Mouse (Mus musculus) lung, embryonic 14.5 days (tissue): ENCODE measurements around the gene Smim11. TPM values are rescaled to one million over a fixed set of nuclear protein-coding genes. Genes with fewer than 3 reads are reported as not detected.

Experiments used
- ATAC-seq: fragments of 200-750 bp; cut with Nextera tagmentation; 2 replicates; pipeline ENCODE4 v1.8.0; 2017; ENCODE audit warnings: mild to moderate bottlenecking, moderate TSS enrichment, moderate library complexity; ENCODE audit not compliant: insufficient read depth
- DNase-seq: peaks from one replicate; pipeline ENCODE4 v3.0.0-alpha.2; 2015
- H3K27ac ChIP-seq: fragments of 300-500 bp; sonication (generic); 2 replicates; pipeline ENCODE4 v1.5.1; 2014; ENCODE audit warnings: low read depth, mild to moderate bottlenecking, moderate library complexity
- H3K27me3 ChIP-seq: fragments of 300-500 bp; sonication (generic); 2 replicates; pipeline ENCODE4 v1.6.1; 2014; ENCODE audit warnings: low read length, control low read depth; ENCODE audit not compliant: insufficient read depth
- H3K36me3 ChIP-seq: fragments of 300-500 bp; sonication (generic); 2 replicates; pipeline ENCODE4 v1.6.1; 2014; ENCODE audit warnings: control low read depth; ENCODE audit not compliant: insufficient read depth
- H3K4me1 ChIP-seq: fragments of 300-500 bp; sonication (generic); 2 replicates; pipeline ENCODE4 v1.6.1; 2014; ENCODE audit warnings: antibody characterized with exemption, control low read depth; ENCODE audit not compliant: insufficient read depth
- H3K4me2 ChIP-seq: fragments of 300-500 bp; sonication (generic); 2 replicates; pipeline ENCODE4 v1.6.1; 2014; ENCODE audit warnings: mild to moderate bottlenecking
- H3K4me3 ChIP-seq: fragments of 300-500 bp; sonication (generic); 2 replicates; pipeline ENCODE4 v1.5.1; 2014; ENCODE audit warnings: low read depth, low read length
- H3K9ac ChIP-seq: fragments of 300-500 bp; sonication (generic); 2 replicates; pipeline ENCODE4 v1.6.1; 2014
- H3K9me3 ChIP-seq: fragments of 300-500 bp; sonication (generic); 2 replicates; pipeline ENCODE4 v1.6.1; 2016; ENCODE audit warnings: low read depth, low read length, control low read depth
- CTCF ChIP-seq: IDR thresholded peaks from 2 replicates; pipeline ENCODE4 v1.5.1; 2016; ENCODE audit warnings: antibody characterized with exemption, low read depth
- WGBS: fragments of 180-500 bp; shearing (Covaris S2); extraction: QIAGEN DNeasy Blood & Tissue Kit; methylation state at CpG from one replicate; pipeline ENCODE4 v1.1.7; 2014; 5-methylcytosine and 5-hydroxymethylcytosine counted together
- polyA plus RNA-seq: library from polyadenylated mRNA; unstranded; fragments of >200 nt; fragmentation: Nextera tagmentation; extraction: Ambion mirVana; gene quantifications from 2 replicates; pipeline ENCODE4 v1.2.1, GENCODE M21; 2014

The Smim11 gene
- polyA plus RNA-seq, 1 experiment from 2014 or later: 134 TPM

DNA sequence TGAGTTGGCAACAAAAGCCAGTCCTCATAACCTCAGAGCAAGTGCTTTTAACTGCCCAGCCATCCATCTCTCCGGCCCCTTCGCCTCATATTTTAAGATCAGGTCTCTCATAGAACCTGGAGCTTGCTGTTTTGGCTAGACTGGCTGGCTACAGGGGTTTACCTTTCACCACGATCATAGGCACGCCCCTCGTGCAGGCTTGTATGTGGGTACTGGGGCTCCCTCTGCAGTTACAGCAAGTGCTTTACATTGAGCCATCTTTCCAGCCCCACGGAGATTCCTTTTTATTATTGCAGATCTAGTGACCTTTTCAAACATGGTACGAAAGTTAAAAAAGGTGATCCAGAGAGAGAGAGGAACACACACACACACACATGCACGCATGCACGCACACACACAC is 33.5 kb downstream of the Smim11 start:
- no peaks in the 10 kb centered on the region for H3K36me3 ChIP-seq
- no peak overlapping the region for H3K4me2 ChIP-seq
- H3K9ac ChIP-seq: no peak overlapping the region
- DNase-seq (peak; percentile 34), ATAC-seq (no peak)
- no peak overlapping the region for H3K4me3 ChIP-seq
- H3K4me1 ChIP-seq: no peaks in the 10 kb centered on the region
- peak; percentile 35 for TF ChIP-seq CTCF
- peaks cover 4% of the 10 kb centered on the region; the same call in 1 of the 2 replicates for H3K27me3 ChIP-seq
- H3K27ac ChIP-seq: no peak overlapping the region
- H3K9me3 ChIP-seq: no peaks in the 10 kb centered on the region
- 59% methylated on average over 9 of the region's 9 CpGs for WGBS

DNA sequence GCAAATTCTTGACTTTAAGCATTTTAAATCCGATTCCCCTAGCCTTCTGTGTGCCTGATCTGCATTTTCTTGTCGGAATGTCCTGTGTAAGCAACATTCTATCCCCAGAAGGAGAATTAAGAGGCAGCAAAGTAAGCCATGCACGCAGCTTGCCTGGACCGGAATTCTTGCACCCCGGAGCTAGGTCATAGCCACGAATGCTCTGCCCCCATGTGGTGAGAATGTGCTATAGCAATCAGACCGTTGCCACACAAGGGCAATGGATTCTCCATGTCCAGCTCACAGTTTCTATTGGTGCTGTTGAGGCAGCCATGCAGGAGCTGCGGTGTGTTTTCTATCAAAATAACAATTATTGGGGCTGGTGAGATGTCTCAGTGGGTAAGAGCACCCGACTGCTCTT is 35.2 kb downstream of the Smim11 start:
- H3K9ac ChIP-seq: no peak overlapping the region
- peak; percentile 97 for DNase-seq
- no peaks in the 10 kb centered on the region for H3K36me3 ChIP-seq
- ATAC-seq: peak; percentile 65
- H3K27ac ChIP-seq: no peak overlapping the region
- H3K4me2 ChIP-seq: 0 out of 2 replicates have a peak overlapping the region, but pooled peaks have one; percentile 2
- H3K4me3 ChIP-seq: no peak overlapping the region
- no peaks in the 10 kb centered on the region for H3K9me3 ChIP-seq
- peak; percentile 97 for TF ChIP-seq CTCF
- H3K27me3 ChIP-seq: peaks cover 4% of the 10 kb centered on the region; the same call in 1 of the 2 replicates
- WGBS: 3% methylated on average over 9 of the region's 9 CpGs
- no peaks in the 10 kb centered on the region for H3K4me1 ChIP-seq

- no peak overlapping the region for H3K4me3 ChIP-seq
- peaks cover 4% of the 10 kb centered on the region; the same call in 1 of the 2 replicates for H3K27me3 ChIP-seq
- peak; percentile 76 for ATAC-seq
- peak overlapping the region; percentile 48 for H3K4me2 ChIP-seq
- no peaks in the 10 kb centered on the region for H3K36me3 ChIP-seq
- peak; percentile 92 for DNase-seq
- H3K9ac ChIP-seq: no peak overlapping the region
- H3K27ac ChIP-seq: no peak overlapping the region
- peak; percentile 84 for TF ChIP-seq CTCF
- no peaks in the 10 kb centered on the region for H3K9me3 ChIP-seq
- 19% methylated on average over 27 of the region's 27 CpGs for WGBS
- no peaks in the 10 kb centered on the region for H3K4me1 ChIP-seq
These were observed 39.8 kb downstream of the Smim11 start for GRCm38 (mm10) chr16:92340612-92341511.

DNA sequence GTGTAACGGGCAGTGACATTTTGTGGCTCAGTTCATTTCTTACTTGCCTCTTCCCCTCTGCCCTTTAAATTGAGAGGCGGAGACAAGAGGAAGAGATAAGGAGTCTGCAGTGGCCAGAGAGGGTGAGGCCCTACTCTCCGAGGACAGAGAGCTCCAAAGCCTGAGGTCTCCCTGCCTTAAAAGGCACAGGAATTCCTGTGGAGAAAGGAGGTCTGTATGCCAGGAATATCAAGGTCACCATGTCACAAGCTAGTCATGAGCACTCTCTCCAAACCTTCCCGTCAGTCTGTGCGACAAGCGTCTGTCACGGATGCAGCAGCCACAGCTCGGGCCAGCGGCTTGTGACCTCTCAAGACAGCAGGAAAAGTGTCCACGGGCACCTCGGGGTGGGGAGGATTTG is 44.1 kb downstream of the Smim11 start:
- H3K36me3 ChIP-seq: no peaks in the 10 kb centered on the region
- ATAC-seq: no peak
- H3K9ac ChIP-seq: no peak overlapping the region
- no peak overlapping the region for H3K4me3 ChIP-seq
- DNase-seq: peak; percentile 32
- no peaks in the 10 kb centered on the region for H3K9me3 ChIP-seq
- no peaks in the 10 kb centered on the region for H3K27me3 ChIP-seq
- 22% methylated on average over 11 of the region's 11 CpGs for WGBS
- no peak overlapping the region for H3K27ac ChIP-seq
- H3K4me2 ChIP-seq: no peak overlapping the region
- TF ChIP-seq CTCF: no peak
- 0 out of 2 replicates have a peak, but pooled peaks cover 6% of the 10 kb centered on the region for H3K4me1 ChIP-seq

DNA sequence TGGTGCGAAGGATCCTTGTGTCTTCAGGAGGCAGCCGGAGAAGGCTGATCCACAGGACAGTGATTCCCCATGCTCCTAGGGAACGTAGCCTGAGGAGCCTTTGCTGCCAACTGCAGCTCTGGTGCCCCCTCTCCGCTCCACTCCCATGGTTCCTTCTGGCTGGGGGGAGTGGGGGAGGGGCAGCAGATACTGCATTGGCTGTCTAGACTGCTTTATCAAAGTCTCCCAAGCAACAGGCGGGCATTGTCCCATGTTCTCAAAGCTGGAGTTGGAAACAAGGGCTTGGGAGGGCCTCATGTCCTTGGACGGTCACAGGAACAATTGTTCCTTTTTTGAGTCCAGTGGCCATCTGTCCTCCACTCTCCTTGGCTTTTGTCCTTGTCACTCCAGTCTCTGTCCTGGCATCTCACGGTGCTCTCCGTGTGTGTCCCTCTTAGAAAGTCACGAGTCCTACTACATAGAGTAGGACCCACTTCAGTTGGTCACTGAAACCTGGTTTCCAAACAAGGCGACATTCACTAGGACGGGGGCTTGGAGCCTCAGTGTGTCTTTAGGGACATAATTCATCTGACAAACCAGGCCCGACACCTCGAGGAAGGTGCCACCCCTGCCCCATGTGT is 45.3 kb downstream of the Smim11 start:
- ATAC-seq (0 out of 2 replicates have a peak, but pooled peaks have one; percentile 18), DNase-seq (no peak)
- Histone ChIP-seq H3K4me1 (0 out of 2 replicates have a peak, but pooled peaks cover 6% of the 10 kb centered on the region), H3K4me3 (no peak overlapping the region), H3K27ac (no peak overlapping the region; the same call in 1 of the 2 replicates), H3K36me3 (no peaks in the 10 kb centered on the region), H3K4me2 (no peak overlapping the region), H3K9me3 (no peaks in the 10 kb centered on the region), H3K9ac (no peak overlapping the region), H3K27me3 (no peaks in the 10 kb centered on the region)
- no peak for TF ChIP-seq CTCF
- WGBS: 63% methylated on average over 13 of the region's 13 CpGs

GRCm38 (mm10) chr16:92348941-92349340 is 47.9 kb downstream of the Smim11 start:
- H3K4me2 ChIP-seq: no peak overlapping the region
- peak; percentile 75 for DNase-seq
- no peak overlapping the region for H3K27ac ChIP-seq
- no peak overlapping the region for H3K4me3 ChIP-seq
- WGBS: 58% methylated on average over 12 of the region's 12 CpGs
- no peaks in the 10 kb centered on the region for H3K36me3 ChIP-seq
- peak; percentile 47 for ATAC-seq
- H3K9ac ChIP-seq: no peak overlapping the region
- 0 out of 2 replicates have a peak, but pooled peaks cover 6% of the 10 kb centered on the region for H3K4me1 ChIP-seq
- no peaks in the 10 kb centered on the region for H3K9me3 ChIP-seq
- no peaks in the 10 kb centered on the region for H3K27me3 ChIP-seq
- TF ChIP-seq CTCF: no peak

- no peak for TF ChIP-seq CTCF
- 79% methylated on average over 12 of the region's 12 CpGs for WGBS
- Histone ChIP-seq H3K4me1 (no peaks in the 10 kb centered on the region), H3K4me3 (no peak overlapping the region), H3K36me3 (no peaks in the 10 kb centered on the region), H3K9me3 (no peaks in the 10 kb centered on the region), H3K4me2 (no peak overlapping the region), H3K27ac (no peak overlapping the region), H3K27me3 (no peaks in the 10 kb centered on the region), H3K9ac (no peak overlapping the region)
- ATAC-seq (no peak), DNase-seq (no peak)
These were observed 52.2 kb downstream of the Smim11 start for GRCm38 (mm10) chr16:92353295-92353694.
